ENCODE assay signal across 8 mouse cellular contexts in genomic region chr15:80076338-80077136, GRCm38 (mm10). TPM values are rescaled to one million over a fixed set of nuclear protein-coding genes. Genes with fewer than 3 reads are reported as not detected.
DNase-seq lines count a peak whose midpoint lies in the region; ATAC-seq and TF ChIP-seq lines count a peak whose summit lies in the region.

No protein-coding gene starts in this region.

- no peak overlapping the region for H3K9ac ChIP-seq in limb, embryonic 15.5 days
- H3K9ac ChIP-seq in midbrain, embryonic 15.5 days = no peak overlapping the region

- peak; percentile 73; the same call in 1 of the 2 replicates for TF ChIP-seq CTCF in testis, adult 2 months (IDR thresholded peaks at IDR 0.05; ENCODE audit: control insufficient read depth, insufficient read depth, insufficient replicate concordance, low read depth, low read length)

- no peak overlapping the region for H3K4me2 ChIP-seq in limb, embryonic 15.5 days
- H3K4me2 ChIP-seq in midbrain, embryonic 15.5 days = no peak overlapping the region

- TF ChIP-seq POLR2A in testis, adult 2 months (IDR thresholded peaks at IDR 0.05; ENCODE audit: control insufficient read depth, low read depth, low read length) = no peak

- no peaks in the 10 kb centered on the region for H3K9me3 ChIP-seq in limb, embryonic 15.5 days
- no peaks in the 10 kb centered on the region for H3K9me3 ChIP-seq in midbrain, embryonic 15.5 days

- H3K27me3 ChIP-seq in testis, adult 2 months (ENCODE audit: control insufficient read depth, insufficient read depth, low read length) = no peaks in the 10 kb centered on the region
- H3K27me3 ChIP-seq in limb, embryonic 15.5 days = no peaks in the 10 kb centered on the region
- no peaks in the 10 kb centered on the region for H3K27me3 ChIP-seq in midbrain, embryonic 15.5 days (replicated peaks)
- no peaks in the 10 kb centered on the region for H3K27me3 ChIP-seq in splenic B cell, adult 2 months (ENCODE audit: control insufficient read depth, insufficient read depth, low read length, poor library complexity, severe bottlenecking)

- no peak for DNase-seq in testis, postnatal 14 days (ENCODE audit: low spot score)
- DNase-seq in cerebellum, postnatal 4 days (ENCODE audit: low spot score in 2 of 2) = peak; percentile 61 to 80
- peak; percentile 52 to 62 for DNase-seq in gastrocnemius, adult 8-10 months (ENCODE audit: low spot score in 2 of 2)
- DNase-seq in induced T-regulatory cell, adult 2 months (ENCODE audit: low read depth) = peak; percentile 87
- peak; percentile 80 for DNase-seq in splenic B cell, adult 2 months (ENCODE audit: low read depth, low spot score)

- 8% methylated on average over 2 of the region's 2 CpGs for WGBS in limb, embryonic 15.5 days
- WGBS in midbrain, embryonic 15.5 days = 6% methylated on average over 2 of the region's 2 CpGs

- peaks cover 2% of the 10 kb centered on the region; the same call in 1 of the 2 replicates for H3K4me1 ChIP-seq in testis, adult 2 months (ENCODE audit: control insufficient read depth, insufficient read depth, low read length)
- H3K4me1 ChIP-seq in limb, embryonic 15.5 days = peaks cover 42% of the 10 kb centered on the region
- H3K4me1 ChIP-seq in midbrain, embryonic 15.5 days = peaks cover 11% of the 10 kb centered on the region

- 0 out of 2 replicates have a peak, but pooled peaks have one; percentile 16 for ATAC-seq in limb, embryonic 15.5 days (ENCODE audit: insufficient number of reproducible peaks, low FRiP score, low TSS enrichment, low read depth)
- ATAC-seq in midbrain, embryonic 15.5 days (replicated peaks) = peak; percentile 43; the same call in 1 of the 2 replicates

- no peak overlapping the region for H3K4me3 ChIP-seq in testis, adult 2 months (ENCODE audit: control insufficient read depth, low read depth, low read length)
- H3K4me3 ChIP-seq in limb, embryonic 15.5 days = no peak overlapping the region
- H3K4me3 ChIP-seq in midbrain, embryonic 15.5 days = no peak overlapping the region

- H3K27ac ChIP-seq in testis, adult 2 months (ENCODE audit: control insufficient read depth, insufficient read depth, low read depth, low read length) = no peak overlapping the region
- peak overlapping the region; percentile 80 for H3K27ac ChIP-seq in limb, embryonic 15.5 days
- no peak overlapping the region for H3K27ac ChIP-seq in midbrain, embryonic 15.5 days

- H3K36me3 ChIP-seq in testis, adult 2 months (ENCODE audit: control insufficient read depth, insufficient read depth, low read length) = peaks cover 4% of the 10 kb centered on the region
- peaks cover 53% of the 10 kb centered on the region for H3K36me3 ChIP-seq in limb, embryonic 15.5 days
- H3K36me3 ChIP-seq in midbrain, embryonic 15.5 days (replicated peaks) = peaks cover 38% of the 10 kb centered on the region
- peaks cover 13% of the 10 kb centered on the region for H3K36me3 ChIP-seq in splenic B cell, adult 2 months (ENCODE audit: control insufficient read depth, insufficient read depth, low read length, poor library complexity, severe bottlenecking)

RNA-seq across cellular contexts. Expression of gene Syngr1, which starts 14.6 kb away (rescaled TPM):
- 7.9 and 8.5 TPM in 2 replicates for polyA plus RNA-seq in testis, adult 2 months (2012; rRNA removed)
- 10 to 100 TPM; 54.5 to 72.8 (median 61.1) TPM for total RNA-seq in gastrocnemius, adult 8-10 months (2022)
- 10.4 and 12.0 TPM in 2 replicates for polyA plus RNA-seq in limb, embryonic 15.5 days (2015; fragmentation: Nextera tagmentation; extraction: Ambion mirVana)
- polyA plus RNA-seq in midbrain, embryonic 15.5 days (2015; fragmentation: Nextera tagmentation; extraction: Ambion mirVana) = 61.4 and 62.1 TPM in 2 replicates

RNA-seq across cellular contexts. Expression of gene Rpl3, which starts 15.1 kb away (rescaled TPM):
- polyA plus RNA-seq in testis, adult 2 months (2012; rRNA removed) = 122 and 154 TPM in 2 replicates
- total RNA-seq in gastrocnemius, adult 8-10 months (2022) = 10 to 100 TPM; 23.1 to 56.7 (median 39.7) TPM
- 1,003 and 1,080 TPM in 2 replicates for polyA plus RNA-seq in limb, embryonic 15.5 days (2015; fragmentation: Nextera tagmentation; extraction: Ambion mirVana)
- 522 and 525 TPM in 2 replicates for polyA plus RNA-seq in midbrain, embryonic 15.5 days (2015; fragmentation: Nextera tagmentation; extraction: Ambion mirVana)

RNA-seq across cellular contexts. Expression of gene Tab1, which starts 56.4 kb away (rescaled TPM):
- polyA plus RNA-seq in testis, adult 2 months (2012; rRNA removed) = 4.0 and 4.7 TPM in 2 replicates
- 10 to 100 TPM; 11.5 to 13.6 (median 12.8) TPM for total RNA-seq in gastrocnemius, adult 8-10 months (2022)
- polyA plus RNA-seq in limb, embryonic 15.5 days (2015; fragmentation: Nextera tagmentation; extraction: Ambion mirVana) = 33.8 and 34.7 TPM in 2 replicates
- polyA plus RNA-seq in midbrain, embryonic 15.5 days (2015; fragmentation: Nextera tagmentation; extraction: Ambion mirVana) = 42.5 and 43.5 TPM in 2 replicates
